Mouse (Mus musculus) heart, embryonic 11.5 days (tissue): ENCODE results near the gene Fbxl18. TPM values are rescaled to one million over a fixed set of nuclear protein-coding genes. Genes with fewer than 3 reads are reported as not detected.

Experiments
- ATAC-seq: fragments of 200-750 bp; cut with Nextera tagmentation; replicated peaks from 2 replicates; pipeline ENCODE4 v1.8.0; 2017; ENCODE audit warnings: moderate library complexity; ENCODE audit not compliant: insufficient number of reproducible peaks, low FRiP score, low TSS enrichment
- H3K27ac ChIP-seq: fragments of 300-500 bp; sonication (generic); 2 replicates; pipeline ENCODE4 v1.5.1; 2014; ENCODE audit warnings: mild to moderate bottlenecking, low read depth, low read length
- H3K27me3 ChIP-seq: fragments of 300-500 bp; sonication (generic); 2 replicates; pipeline ENCODE4 v1.6.1; 2014; ENCODE audit warnings: mild to moderate bottlenecking, low read length, mixed read lengths; ENCODE audit not compliant: control insufficient read depth, insufficient read depth
- H3K36me3 ChIP-seq: fragments of 300-500 bp; sonication (generic); 2 replicates; pipeline ENCODE4 v1.6.1; 2014; ENCODE audit warnings: mild to moderate bottlenecking, low read length, moderate library complexity, mixed read lengths; ENCODE audit not compliant: control insufficient read depth, insufficient read depth
- H3K4me1 ChIP-seq: fragments of 300-500 bp; sonication (generic); 2 replicates; pipeline ENCODE4 v1.6.1; 2014; ENCODE audit warnings: low read length; ENCODE audit not compliant: control insufficient read depth, insufficient read depth
- H3K4me2 ChIP-seq: fragments of 300-500 bp; sonication (generic); 2 replicates; pipeline ENCODE4 v1.6.1; 2014; ENCODE audit warnings: mild to moderate bottlenecking, moderate library complexity
- H3K4me3 ChIP-seq: fragments of 300-500 bp; sonication (generic); 2 replicates; pipeline ENCODE4 v1.5.1; 2014; ENCODE audit warnings: low read depth, low read length
- H3K9ac ChIP-seq: fragments of 300-500 bp; sonication (generic); 2 replicates; pipeline ENCODE4 v1.6.1; 2014; ENCODE audit warnings: mild to moderate bottlenecking, low read depth, low read length, moderate library complexity
- H3K9me3 ChIP-seq: fragments of 300-500 bp; sonication (generic); replicated peaks from 2 replicates; pipeline ENCODE4 v1.6.1; 2016; ENCODE audit warnings: low read length; ENCODE audit not compliant: control insufficient read depth
- WGBS: fragments of 180-500 bp; shearing (Covaris S2); extraction: QIAGEN DNeasy Blood & Tissue Kit; methylation state at CpG from one replicate; pipeline ENCODE4 v1.1.7; 2014; ENCODE audit not compliant: insufficient replicate concordance; 5-methylcytosine and 5-hydroxymethylcytosine counted together
- polyA plus RNA-seq: library from polyadenylated mRNA; unstranded; fragments of >200 nt; fragmentation: Nextera tagmentation; extraction: Ambion mirVana; gene quantifications from 2 replicates; pipeline ENCODE4 v1.2.1, GENCODE M21; 2014

The Fbxl18 gene
- polyA plus RNA-seq, 1 experiment from 2014 or later = 8.0 TPM

GRCm38 (mm10) chr5:142817524-142818434 lies 77.4 kb downstream of the Fbxl18 start, which contains the start of gene Tnrc18:
Gene Tnrc18, minus strand, starts transcription at chr5:142817662.
- WGBS = under 1% methylated on average over 55 of the region's 56 CpGs
- Histone ChIP-seq H3K9ac (peak within 1 kb of the TSS; percentile 100), H3K4me1 (peaks cover 8% of the 10 kb centered on the region), H3K27me3 (no peaks in the 10 kb centered on the region), H3K4me3 (peak within 1 kb of the TSS; percentile 97), H3K27ac (peak within 1 kb of the TSS; percentile 100), H3K36me3 (peaks cover 3% of the 10 kb centered on the region; the same call in 1 of the 2 replicates), H3K9me3 (no peaks in the 10 kb centered on the region), H3K4me2 (peak within 1 kb of the TSS; percentile 99)
- peak; percentile 65 for ATAC-seq

Other genes with a start within 250 kb of the Fbxl18 start
- 2.1 and 3.1 TPM in 2 replicates for gene Slc29a4, start 202.9 kb downstream of the Fbxl18 start, polyA plus RNA-seq
- gene Tnrc18, start 77.8 kb downstream of the Fbxl18 start, polyA plus RNA-seq = 23.5 and 24.4 TPM in 2 replicates
- gene Actb, start 11.3 kb upstream of the Fbxl18 start, polyA plus RNA-seq = 7,480 and 8,290 TPM in 2 replicates
- 180 and 186 TPM in 2 replicates for gene Fscn1, start 64.9 kb upstream of the Fbxl18 start, polyA plus RNA-seq
- 22.8 and 35.2 TPM in 2 replicates for gene Rnf216, start 217.6 kb upstream of the Fbxl18 start, polyA plus RNA-seq